Mouse (Mus musculus): ENCODE data around the gene Sun2.

Gene Sun2

DNA sequence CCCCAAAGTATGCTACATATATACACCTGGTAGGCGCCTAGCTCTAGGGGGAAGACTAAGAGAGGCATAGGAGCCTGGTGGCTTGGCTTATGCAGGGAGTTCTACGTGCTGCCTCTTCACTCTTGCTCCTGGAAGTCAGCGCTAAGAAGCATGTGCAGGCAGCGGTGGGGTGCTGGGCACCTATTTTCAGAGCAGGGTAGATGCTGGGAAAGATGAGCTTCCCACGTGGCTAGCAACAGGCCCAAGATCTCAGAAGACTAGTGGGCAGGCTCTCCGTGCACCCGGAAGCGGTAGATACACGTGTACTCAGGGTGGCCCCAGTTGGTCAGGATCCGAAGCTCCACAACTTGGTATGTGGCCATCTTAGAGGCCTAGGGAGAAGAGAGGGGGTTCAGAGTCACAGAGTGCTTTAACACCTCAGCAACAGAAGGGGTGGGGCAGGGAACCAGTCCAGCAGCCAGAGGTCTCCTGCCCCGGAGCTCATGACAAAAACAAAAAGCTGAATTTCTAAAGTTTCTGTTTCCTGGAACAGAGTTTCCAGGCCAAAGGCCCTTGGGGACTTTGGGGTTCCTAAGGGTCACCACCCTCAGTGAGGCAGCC lies 17.0 kb downstream of the Sun2 start:
- DNase-seq (ENCODE audit: low spot score) = no peak

DNA sequence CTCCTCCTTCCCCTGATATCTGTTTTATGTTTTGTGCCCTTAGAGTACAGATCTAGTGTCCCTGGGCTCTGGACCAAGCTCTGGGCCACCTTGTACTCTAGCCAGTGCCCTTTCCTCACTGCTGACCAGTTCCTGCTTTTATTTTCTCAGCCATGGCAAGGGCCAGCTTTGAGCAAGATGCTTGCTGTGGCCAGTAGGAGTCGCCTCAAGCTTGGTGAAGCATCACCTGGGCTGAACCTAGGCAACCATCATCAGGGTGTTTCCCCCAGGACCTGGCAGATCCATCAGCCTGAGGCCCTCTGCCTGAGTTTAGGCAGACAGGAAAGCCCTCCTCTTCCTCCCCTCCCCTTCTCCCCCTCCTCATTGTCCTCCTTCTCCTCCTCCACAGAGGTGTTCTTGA lies 18.9 kb downstream of the Sun2 start:
- no peak for DNase-seq (ENCODE audit: low spot score)

DNA sequence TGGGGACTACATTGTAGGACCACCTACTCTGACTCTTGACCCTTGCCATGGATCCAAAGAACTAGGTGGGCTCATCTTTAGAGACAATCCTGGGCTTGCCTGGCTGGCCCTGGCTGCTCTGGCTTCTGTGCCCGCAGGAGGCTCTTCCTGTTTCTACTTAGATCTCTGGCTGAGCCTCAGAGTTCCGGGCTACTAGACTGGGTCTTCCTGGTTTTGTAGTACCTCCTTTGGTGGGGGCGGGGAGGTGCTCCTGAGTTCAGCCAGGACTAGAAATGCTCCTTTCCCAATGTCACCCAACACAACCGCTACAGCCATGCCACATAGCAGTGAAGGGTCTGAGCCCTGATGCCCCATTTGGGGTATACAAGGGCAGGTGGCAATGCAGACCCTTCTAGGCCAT lies 21.5 kb downstream of the Sun2 start:
- no peak for DNase-seq (ENCODE audit: low spot score)

DNA sequence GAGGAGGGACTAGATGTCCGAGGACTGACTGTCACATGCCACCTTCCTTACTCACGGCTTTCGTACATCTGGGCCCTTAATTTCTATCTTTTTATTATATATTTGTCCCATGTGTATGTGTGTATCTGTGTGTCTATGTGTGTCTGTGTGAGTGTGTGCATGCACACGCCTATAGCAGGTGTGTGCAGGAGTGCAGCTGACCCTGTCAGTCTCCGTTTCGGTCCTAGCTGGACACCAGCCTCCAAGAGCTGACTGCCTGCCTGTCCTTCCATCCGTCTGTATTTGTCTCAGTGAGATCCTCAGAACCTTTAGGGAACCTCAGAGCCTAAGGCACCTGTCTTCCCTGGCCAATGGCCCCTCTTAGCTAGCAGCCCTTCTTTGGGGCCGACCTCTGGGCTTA lies 22.1 kb downstream of the Sun2 start:
- no peak for DNase-seq (ENCODE audit: low spot score)

DNA sequence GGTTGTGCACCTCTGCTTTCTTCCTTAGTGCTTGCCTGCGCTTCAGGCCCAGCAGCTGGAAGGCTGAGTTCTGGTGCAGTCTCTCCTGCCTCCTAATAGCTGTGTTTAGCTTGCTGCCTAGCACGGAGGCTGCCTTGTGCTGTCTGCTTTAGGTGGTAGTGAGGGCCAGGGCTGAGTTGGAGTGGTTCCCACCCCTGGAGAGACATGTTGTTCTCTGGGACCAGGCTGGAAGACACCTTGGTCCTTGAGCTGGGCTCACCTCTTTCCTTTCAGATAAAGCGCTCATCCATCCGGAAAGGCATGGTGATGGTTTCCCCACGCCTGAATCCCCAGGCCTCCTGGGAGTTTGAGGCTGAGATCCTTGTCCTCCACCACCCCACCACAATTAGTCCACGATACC lies 25.6 kb downstream of the Sun2 start:
- DNase-seq (ENCODE audit: low spot score) = no peak

DNA sequence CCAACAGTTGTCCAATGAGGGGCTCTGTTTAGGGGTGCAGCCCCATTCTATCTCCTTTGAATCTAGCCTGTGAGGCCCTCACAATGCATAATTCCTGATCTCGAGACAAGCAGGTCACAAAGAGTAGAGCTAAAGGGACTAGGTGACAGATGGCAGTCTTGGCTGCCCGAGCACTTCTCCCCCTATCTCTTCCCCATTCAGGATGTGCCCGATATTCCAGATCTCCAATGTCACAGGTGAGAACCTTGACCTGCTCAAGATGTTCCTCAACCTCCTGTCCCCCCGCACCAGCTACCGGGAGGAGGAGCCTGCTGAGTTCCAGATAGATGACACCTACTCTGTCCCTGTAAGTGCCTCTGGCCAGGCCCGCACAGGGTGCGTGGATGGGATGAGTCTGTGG lies 26.7 kb downstream of the Sun2 start:
- no peak for DNase-seq (ENCODE audit: low spot score)

DNA sequence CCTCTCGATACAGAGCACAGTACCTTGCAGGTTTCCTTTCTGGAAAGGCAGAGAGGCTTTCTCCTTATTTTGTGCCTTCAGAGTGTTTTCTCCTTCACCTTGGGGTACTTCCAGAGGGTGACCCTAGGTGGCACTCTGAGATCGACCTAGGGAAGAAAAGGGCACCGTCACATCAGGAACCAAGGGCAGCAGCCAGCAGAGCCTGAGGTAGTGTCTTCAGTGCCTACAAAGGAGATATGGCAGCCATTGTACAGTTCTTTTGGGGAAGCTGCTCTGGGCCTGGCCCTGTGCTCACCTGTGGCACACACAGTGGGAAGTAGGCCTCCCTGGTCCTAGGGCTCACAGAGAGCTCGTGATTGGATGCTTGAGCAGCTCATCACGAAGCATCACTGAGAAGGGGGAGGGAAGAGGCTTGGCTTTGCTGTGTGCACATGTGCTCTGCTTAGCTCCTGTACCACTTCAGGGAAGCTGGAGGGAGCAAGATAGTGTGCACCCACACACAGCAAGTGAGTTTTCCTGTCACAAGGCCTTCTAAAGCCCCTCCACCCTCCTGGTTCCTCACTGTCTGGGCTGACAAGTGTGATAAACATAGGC lies 34.0 kb downstream of the Sun2 start:
- no peak for DNase-seq (ENCODE audit: low spot score)

DNA sequence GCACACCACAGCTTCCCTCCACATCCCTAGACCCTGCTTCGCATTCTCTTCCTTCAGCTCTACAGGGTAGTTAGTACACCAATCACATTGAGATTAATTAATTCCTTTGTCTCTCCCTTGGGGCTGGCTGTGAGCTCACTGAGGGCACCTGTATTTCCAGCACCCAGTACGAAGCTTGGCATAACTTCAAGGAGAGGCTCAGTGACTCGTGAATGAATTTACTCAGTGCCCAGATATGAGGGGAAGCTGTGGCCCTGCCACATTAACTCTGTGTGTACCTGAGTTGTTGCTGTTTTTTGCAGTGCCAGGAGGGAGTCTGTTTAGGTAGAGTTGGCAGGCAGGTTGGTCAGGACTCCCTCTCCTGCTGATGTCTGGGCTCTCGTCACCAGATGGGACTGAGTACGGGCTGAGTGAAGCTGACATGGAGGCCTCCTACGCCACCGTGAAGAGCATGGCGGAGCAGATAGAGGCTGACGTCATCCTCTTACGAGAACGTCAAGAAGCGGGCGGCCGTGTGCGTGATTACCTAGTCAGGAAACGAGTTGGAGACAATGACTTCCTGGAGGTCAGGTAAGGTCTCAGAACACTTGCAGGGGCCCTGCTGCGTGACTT lies 35.6 kb downstream of the Sun2 start:
- no peak for DNase-seq (ENCODE audit: low spot score)

DNA sequence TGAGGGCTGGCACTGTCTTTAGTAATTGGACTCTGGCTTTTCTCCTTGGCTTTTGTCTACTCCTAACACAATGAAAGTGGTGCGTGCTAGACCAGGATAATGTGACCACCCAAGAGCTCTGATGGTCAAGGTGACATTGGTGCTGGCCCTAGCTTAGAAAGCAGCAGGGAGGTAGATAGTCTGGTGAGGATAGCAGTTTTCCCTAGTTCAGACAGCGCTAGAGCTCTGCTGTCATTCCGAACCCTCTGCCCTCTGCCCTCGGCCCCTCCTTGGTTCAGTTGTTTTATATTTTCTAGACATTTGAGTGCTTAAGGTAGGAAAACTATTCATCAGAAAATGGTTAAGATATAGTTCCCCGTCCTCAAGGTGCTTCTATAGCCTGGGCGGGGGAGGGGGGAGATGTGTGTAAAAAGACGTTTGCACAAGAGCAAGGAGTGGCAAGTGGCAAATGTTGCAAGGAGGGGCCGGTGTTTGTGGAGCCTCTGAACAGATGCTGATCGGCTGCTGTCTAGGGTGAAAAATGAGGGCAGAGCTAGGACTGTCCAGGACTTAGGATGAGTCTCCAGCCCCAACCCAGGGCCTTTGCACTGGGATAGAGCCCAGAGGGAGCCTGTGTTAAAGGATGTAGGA lies 44.7 kb downstream of the Sun2 start:
- no peak for DNase-seq (ENCODE audit: low spot score)

DNA sequence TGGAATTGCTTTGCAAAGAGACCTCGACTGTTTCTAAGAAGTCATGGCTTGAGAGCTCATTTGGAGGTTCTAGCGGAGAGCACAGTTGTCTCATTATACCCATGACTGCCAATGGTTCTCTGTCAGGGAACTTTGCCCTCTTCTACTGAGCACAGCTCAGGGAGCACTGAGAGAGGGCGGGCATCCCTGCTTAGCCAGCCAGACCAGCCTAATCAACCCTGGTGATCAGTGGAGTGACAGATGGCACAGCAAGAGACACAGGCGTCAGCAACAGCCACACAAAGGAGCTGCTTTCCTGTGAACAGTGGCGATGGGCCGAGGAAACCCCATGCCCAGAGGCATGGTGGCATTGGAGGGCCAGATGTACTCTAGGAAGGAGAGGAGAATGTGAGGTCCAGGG lies 45.3 kb downstream of the Sun2 start:
- DNase-seq (ENCODE audit: low spot score) = no peak

DNA sequence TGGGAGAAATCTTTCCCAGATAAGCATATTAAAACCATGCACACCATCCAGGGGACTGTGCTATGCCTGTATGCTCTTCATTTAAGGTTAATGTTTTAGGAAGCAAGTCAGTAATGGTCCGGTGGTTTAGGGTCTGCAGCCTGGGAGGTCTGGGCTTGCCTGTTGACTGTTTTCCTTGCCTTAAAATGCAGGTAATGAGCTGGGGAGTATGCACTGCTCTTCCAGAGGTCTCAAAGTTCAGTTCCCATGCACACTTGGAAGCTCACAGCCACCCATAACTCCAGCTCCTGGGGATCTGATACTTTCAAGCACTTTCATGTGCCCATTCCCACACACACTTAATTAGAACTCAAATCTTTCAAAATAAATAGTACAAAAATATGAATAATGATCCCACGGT lies 45.8 kb downstream of the Sun2 start:
- DNase-seq (ENCODE audit: low spot score) = no peak

DNA sequence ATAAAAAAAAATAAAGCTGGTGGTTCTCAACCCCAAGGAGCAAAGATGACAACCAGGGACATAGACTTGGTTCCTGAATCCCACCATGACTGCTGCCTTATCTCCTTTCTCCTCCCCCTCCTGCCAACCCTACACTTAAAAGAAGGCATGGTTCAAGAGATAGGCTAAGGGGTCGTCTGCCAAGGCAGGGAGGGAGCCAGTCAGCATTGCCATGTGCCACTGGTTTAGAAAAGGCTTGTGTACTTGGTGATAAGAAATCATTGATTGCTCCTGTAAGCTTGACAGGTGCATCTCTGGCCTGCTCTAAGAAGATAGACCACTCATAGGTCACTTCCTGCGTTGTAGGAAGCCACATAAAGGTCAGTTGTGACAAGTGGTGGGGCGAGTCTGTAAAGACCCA lies 46.8 kb downstream of the Sun2 start:
- no peak for DNase-seq (ENCODE audit: low spot score)

DNA sequence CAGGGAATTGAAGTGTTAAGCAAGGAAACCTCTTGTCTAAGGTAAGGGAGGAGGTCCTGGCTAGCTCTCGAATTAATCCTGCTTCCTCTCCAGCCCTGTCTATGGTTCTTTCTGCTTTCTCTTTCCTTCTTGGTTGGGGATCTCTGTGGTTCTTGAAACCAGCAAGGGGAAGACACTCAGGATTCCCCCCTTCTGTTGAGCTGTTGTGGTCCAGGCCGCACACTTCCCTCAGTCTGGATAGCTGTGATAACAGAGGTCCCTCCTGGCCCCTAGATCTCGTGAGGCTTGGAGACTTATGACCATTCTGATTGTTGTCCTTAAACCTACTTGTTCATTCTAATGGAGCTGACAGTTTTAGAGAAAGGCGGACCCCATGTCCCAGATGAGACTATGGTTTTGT lies 47.8 kb downstream of the Sun2 start:
- DNase-seq (ENCODE audit: low spot score) = no peak

DNA sequence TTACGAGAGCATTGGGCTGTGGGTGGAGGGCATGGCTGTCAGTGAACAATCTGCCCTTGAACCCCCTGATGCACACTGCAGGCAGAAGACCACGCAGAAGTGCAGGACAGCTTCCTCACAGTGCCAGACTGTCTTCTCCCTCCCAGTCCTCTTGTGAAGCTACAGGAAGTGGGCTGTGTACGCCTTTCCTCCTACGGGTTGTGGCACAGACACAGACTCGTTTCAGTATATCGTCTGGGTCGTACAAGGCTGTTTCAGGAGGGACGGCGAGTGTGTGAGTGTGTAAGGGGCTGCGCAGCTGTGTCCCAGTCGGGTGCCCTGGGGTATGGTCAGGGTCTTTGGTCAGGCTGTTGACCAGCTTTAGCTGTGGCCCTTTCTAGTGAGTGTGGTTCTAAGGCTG lies 48.6 kb downstream of the Sun2 start:
- DNase-seq (ENCODE audit: low spot score) = no peak

DNA sequence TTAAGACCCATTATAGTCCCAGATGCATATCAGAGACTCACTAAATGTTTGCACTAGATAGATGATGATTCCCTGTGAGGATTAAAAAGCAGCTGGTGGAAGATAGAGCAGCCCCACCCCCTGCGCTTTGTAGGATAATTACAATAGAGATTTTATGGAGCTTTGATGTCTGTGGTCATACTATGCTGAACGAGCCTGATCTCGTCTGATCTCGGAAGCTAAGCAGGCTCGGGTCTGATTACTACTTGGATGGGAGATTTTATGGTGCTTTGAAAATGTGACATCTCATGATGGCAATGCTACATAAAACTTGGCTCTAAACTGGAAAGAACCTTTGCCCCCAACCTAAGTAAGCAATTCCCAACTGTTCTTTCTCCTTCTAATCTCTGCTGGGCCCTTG lies 50.0 kb downstream of the Sun2 start:
- no peak for DNase-seq (ENCODE audit: low spot score)

DNA sequence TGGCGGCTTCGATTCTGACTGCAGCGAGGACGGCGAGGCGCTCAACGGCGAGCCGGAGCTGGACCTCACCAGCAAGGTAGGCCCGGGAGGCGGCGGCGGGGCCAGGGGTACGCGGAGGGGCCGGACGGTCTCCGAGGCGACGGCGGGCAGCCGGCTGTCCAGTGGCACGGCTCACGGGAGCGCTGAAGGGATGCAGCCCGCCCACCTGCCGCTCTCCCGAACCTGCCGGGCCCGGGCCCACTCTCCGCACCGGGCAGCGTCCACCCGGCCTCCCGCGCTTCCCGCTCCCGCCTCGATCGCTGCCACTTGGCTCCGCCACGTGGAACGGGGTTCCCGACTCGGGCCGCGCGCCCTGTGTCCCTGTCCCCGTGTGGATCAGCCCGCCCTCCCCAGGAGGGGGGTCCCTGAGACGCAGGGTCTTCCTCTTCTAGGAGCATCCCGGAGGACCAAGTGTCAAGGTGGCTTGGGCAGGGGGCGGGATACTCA lies 51.3 kb downstream of the Sun2 start:
- peak; percentile 15 for DNase-seq (ENCODE audit: low spot score)

DNA sequence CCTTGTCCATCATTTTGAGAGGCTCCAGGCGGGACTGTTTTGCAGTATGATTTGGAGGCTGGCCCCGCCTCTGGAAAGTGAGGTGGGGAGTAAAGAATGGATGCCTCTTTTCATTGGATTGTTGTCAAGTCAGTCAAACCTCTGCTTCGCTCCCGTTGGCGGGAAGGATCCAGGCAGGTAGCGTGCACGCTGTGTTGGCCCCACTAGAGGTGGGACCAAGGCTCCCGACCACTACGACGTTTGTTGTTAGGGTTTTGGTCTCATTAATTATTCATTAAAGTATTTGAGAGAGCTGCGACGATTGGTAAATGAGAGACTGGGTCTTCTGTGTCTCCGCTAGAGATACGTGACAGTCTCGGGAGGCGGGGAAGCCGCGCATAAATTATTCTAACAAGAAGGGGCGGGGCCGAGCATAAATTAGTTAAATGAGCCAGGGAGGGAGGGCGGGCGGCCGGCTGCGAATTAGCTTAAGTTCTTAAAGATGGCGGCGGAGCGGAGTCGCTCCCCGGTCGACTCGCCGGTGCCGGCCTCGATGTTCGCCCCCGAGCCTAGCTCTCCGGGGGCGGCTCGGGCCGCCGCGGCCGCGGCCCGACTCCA lies 51.8 kb downstream of the Sun2 start, which contains the start of gene Gtpbp1:
Gene Gtpbp1, plus strand, starts transcription at position 420 of the 597 bp plus-strand sequence.
- peak; percentile 80 for DNase-seq (ENCODE audit: low spot score)

DNA sequence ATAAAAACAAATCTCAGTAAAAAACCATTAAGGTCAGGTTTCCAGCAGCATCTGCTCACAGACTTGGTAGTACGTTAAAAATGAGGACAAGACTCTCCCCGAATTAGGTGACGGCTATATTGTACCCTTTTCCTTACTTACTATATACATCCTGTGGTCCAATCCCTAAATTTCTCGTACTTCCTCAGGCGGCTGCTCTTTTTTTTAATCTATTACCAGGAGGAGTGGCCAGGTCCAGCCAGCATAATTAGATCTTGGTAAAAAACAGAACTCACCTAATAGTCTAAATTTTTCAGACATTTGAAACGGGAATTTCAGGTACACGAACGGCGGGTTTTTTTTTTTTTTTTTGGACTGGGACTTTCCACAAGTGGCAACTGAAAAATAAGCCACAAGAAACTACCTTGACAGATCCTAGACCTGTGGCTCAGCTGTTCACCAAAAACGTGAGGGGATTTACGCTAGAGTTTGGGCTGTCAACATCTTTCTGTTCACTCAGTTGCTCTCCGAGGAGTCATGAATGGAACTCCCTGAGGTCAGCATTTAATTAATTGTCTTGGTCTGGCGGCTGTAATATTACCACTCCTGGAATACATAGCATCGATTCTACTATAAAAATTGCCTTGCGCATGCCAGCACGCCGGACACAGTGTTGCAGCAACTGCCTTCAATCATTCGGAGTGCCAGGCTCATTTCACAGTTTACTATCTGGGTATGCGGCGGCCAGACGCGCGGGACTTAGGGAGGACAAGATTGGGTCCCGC lies 52.5 kb downstream of the Sun2 start:
- DNase-seq (ENCODE audit: low spot score) = no peak

DNA sequence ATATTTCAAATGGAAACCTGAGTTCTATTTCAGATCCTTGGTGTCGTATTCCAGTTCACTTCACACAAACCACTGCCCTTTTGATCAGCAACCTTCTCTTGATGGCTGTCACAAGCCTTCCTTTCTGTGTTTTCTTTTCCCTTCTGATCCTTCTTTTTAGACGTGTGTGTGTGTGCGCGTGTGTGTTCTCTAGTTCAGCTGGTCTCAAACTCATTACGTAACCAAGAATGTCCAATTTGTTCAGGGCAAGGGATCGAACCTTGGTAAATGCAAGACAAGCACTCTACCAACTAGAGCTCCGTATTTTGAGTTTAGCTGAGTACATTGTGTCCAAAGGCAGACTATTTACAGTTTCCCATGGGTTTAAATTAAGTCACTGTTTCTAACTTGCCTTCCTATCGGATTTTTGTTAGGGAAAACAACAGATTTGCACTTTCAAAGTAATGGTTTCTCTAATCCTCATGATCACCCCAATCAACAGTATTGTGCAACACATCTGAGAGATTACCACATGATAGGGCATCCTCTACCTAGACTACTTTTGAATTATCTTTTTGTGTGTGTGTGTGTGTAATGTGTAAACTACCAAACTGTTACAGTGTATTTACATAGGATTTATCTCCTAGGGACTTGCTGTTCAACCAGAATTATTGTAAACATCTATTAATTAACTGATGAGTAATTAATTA lies 53.9 kb downstream of the Sun2 start:
- DNase-seq (ENCODE audit: low spot score) = no peak

DNA sequence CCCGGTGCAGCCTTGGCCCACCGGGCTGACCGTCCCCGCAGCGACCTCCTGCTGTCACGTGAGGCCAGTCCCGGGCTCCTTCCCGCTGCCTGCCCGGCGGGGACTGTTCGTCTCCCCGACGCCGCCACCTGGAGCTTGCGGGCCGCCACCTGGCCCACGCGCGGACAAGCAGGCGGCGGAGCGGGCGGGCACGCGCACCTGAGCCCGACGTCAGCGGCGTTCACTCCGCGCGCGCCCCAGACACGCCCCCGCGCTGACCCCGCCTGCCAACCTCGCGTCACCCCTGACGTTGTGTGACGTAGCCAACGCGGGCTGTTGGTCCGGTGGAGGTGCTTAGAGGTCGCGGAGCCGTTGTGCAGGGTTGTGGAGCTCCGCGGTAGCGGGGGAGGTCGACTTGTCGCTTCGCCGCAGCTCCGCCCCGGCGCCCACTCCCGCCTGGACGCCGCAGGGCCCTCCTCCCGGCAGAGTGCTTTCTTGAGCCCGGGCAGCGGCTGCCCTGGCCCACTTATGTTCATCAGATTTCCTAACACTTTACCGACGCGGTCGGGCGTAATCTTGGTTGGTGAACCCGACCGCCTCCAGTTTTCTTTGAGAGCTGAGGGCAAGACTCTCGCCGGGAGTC lies 54.6 kb downstream of the Sun2 start, which contains the start of gene Josd1:
Gene Josd1, minus strand, starts transcription at position 274 of the 622 bp plus-strand sequence.
- peak; percentile 93 for DNase-seq (ENCODE audit: low spot score)

DNA sequence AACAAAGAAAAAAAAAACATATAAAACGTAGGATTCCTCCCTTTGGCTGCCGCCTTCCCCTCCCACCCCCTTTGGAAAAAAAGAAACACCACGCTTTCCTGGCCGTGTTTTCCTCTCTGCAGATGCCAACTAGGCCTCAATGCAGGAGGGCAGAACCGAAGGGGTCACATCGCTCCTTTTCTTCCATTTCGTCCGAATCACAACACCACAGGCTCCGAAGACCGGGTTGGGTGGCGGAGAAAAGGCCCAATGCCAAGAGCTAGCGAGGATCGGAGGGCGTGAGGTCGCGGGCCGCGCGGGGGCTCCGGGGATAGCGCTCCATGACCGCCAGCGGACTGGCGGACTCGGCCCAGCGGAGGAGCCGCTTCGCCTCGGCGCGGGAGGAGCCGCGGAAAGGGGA lies 55.2 kb downstream of the Sun2 start:
- DNase-seq (ENCODE audit: low spot score) = no peak

Data from urinary bladder, postnatal 10 days (tissue).